Mouse (Mus musculus) brain, embryonic 14.5 days (tissue): ENCODE measurements around the gene Camk2n2. TPM values are rescaled to one million over a fixed set of nuclear protein-coding genes. Genes with fewer than 3 reads are reported as not detected.

Experiments
- DNase-seq: peaks from one replicate; pipeline ENCODE4 v3.0.0-alpha.2; 2011; ENCODE audit warnings: low read depth
- CTCF ChIP-seq: fragments of 200-500 bp; IDR thresholded peaks from 2 replicates; pipeline ENCODE4 v1.5.1; 2012; ENCODE audit warnings: inconsistent platforms, mild to moderate bottlenecking, moderate library complexity, borderline replicate concordance; ENCODE audit not compliant: insufficient read depth, insufficient read length; ENCODE audit errors: extremely low read depth
- POLR2A ChIP-seq: fragments of 200-500 bp; IDR thresholded peaks from 2 replicates; pipeline ENCODE4 v1.6.1; 2012; ENCODE audit warnings: mild to moderate bottlenecking, inconsistent platforms, borderline replicate concordance; ENCODE audit not compliant: poor library complexity, insufficient read depth, insufficient read length, severe bottlenecking; ENCODE audit errors: extremely low read depth
- polyA plus RNA-seq: library from polyadenylated mRNA; depleted of rRNA; stranded (reverse); fragments of >200 nt; gene quantifications from 2 replicates; pipeline ENCODE4 v1.2.3, GENCODE M21; 2012

The Camk2n2 gene
- polyA plus RNA-seq, 1 experiment, result 103 TPM

DNA sequence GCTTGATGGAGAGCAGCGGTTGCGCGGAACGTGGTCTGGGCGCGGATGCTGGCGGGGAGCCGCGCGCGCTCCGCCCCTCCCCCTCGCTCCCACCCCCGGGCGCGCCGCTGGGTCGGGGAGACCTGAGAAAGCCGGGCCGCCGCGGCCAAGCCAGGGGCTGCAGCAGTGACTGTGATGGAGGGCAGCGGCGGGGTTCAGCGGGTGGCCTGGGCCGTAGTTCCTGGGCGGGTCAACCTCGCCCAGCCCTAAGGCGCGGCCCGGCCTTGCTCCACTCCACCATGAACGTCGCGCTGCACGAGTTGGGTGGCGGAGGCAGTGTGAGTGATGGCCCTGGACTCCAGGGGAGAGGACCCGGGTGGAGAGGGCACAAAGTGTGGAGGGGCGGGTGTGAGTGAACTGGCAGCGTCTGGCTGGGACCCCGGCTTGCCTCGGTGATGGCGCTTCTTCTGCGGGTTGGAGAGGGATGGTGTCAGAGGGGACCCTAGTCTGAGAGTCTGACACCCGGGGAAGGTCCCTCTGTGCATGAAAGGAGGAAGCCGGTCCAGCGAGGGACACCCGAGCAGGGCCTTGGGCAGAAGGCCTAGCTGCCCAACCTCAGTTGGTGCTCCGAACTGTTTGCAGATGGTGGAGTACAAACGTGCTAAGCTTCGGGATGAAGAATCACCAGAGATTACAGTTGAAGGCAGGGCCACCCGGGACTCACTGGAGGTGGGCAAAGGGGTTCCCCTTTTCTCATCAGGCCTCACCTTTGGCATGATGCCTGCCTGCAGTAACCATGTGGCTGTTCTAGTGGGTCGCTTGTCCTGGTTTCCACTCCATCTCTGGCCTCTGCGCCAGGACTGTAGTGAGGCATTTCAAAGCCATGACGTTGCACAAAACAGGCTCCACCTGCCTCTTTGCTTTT is 8.9 kb upstream of the Camk2n2 start, which contains the start of gene Ece2:
Gene Ece2, plus strand, starts transcription at position 98 of the 904 bp plus-strand sequence.
- TF ChIP-seq POLR2A (0 out of 2 replicates have a peak, but pooled peaks have one; percentile 21), CTCF (no peak)
- peak; percentile 57 for DNase-seq

DNA sequence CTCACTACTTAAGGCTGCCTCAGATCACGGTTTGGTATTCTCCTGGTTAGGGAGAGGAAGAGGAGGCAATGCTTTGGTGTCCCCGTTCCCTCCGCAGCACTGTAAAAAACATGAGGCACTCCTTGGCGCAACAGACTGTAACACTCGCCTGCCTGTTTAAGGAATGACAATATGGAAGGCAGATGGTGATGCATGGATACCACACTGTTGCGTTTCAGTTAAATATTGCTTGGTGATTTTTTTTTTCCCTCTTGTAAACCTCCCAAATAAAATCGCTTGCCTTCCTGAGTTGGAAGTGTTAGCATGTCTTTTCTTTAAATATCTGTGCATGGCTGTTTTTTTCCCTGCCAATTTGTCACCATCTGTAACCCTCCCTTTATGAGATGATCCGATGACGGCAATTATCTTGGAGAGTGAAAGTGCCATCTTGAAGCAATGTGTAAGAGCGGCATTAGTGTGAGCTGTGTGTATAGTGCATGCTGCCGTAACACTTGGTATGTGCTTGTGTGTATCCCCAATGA is 7.8 kb upstream of the Camk2n2 start:
- peak; percentile 79 for DNase-seq
- TF ChIP-seq CTCF, result no peak
- no peak for TF ChIP-seq POLR2A

DNA sequence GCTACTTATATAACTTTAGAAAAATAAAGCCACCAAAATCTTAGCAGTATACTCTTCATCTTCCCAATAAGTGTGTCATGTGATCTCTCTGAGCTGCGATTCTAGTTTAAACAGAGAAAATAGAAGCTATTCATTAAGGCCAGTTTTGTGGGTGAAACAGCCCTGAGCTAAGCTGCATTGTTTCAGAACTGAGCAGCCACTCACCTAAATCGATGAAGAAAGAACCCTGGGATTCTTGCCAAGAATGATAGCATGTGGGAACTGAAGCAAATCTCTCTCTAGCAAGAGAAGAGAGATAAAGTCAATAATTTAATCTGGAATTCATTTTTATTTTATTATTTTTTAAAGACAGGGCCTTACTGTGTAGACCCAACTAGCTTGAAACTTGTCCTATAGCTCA is 2.1 kb upstream of the Camk2n2 start:
- TF ChIP-seq POLR2A (no peak), CTCF (no peak)
- DNase-seq, result no peak

DNA sequence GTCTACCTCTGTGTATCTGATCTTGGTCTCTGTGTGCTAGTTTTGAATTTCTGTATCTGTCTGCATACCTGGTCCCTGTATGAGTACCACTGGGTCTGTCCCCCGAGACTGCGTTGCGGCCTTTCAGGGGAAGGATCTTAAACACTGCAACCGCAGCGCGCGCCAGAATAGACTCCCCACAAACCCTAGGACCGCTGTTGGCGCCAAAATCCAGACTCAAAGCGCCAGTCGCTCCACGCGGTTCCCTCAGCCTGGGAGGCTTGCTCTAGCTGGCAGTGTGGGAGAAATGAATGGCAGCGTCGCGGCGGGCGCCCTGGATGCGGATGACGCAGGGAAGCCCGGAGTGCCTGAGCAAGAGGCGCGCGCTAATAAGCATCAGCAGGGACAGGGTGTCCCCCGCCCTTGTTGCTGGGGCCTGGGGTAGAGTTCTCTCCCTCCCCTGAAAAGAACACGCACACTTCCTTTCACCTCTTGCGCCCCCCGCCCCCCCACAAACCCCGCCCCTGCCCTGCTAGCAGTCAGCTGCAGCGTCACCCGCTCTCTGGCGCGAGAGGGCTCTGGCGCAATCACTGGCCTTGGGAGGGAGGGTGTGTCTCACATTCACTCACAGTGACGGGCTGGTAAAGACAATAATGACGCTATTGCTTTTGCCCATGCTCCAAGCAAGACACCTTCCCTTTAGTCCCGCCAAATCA is 1.1 kb upstream of the Camk2n2 start:
- DNase-seq, result peak; percentile 87
- TF ChIP-seq POLR2A (no peak), CTCF (no peak)

DNA sequence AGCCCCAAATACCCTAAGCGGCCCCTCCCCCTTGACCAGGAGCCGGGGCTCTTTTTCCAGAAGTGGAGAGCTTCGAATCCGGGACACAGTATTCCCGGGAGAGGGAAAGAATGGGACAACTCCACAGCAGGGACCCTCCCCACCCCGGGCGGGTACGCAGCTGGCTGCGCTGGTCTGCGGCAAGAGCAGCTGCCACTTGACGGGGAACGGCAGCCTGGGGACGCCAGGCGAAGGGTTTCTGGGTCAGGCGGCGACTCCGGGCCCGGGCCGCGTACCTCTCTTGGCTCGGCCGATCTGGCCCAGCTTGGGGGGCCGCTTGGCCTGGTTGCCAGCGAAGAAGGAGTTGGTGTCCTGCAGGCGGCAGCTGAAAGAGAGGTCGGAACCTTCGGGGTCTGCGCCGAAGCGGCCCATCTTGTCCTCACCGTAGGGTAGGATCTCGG is 316 bp downstream of the Camk2n2 start:
- TF ChIP-seq POLR2A, result no peak
- TF ChIP-seq CTCF, result no peak
- DNase-seq, result peak; percentile 62

DNA sequence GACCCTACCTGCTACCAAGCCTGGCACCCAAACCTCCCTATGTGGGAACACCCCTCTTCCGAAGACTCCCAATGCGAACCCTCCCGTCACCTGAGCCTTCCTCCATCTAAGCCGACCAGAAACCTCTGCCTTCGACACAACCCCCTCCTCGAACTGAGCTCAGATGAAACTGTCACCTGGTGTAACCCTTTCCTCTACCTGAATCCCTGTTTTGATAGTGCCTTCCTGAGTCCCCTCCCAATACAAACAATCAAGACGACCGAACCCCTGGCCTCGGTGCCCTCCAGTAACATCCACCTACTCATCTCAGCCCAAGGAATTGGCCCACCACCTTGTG is 720 bp downstream of the Camk2n2 start:
- peak; percentile 49 for DNase-seq
- no peak for TF ChIP-seq CTCF
- no peak for TF ChIP-seq POLR2A

DNA sequence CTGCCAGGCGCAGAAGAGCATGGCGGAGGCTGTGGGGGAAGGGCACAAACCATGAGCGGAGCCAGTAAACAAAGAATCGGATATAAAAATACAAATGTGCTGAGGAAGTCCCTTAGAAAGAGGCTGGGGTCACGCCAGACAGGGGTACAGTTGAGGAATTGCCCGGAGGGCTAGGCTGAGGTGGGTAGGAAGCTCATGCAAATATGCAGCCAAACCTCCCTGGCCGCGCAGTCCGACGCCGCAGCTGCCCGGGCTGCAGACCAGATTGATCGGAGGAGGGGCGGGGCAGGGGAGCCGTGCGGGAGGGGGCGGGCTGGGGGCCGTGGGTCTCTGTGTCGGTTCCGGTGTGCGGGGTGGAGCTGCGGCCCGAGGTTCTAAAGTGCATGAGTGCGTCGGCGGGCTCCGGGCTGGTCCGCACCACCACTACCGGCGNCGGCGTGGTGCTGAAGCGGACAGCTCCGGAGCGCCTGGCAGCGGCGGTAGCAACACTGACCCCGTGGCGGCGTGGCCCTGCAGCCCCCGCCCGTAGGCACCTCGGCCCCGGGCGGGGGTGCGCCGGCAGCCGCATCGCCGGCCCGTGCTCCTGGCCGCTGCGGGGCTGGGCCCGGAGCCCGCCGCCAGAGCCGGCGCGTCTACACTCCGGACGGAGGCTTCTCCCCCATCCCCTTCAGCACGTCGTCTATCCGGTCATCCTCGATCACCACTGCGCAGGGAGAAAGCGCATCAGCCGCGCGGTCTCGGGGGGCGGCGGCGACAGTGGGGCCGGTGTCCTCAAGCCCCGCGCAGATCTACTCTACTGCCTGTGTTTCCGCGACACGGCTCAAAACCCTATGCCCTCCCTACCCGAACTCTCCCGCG is 1.3 kb downstream of the Camk2n2 start:
- DNase-seq, result peak; percentile 57
- TF ChIP-seq POLR2A, result peak; percentile 18; the same call in 1 of the 2 replicates
- TF ChIP-seq CTCF, result no peak

DNA sequence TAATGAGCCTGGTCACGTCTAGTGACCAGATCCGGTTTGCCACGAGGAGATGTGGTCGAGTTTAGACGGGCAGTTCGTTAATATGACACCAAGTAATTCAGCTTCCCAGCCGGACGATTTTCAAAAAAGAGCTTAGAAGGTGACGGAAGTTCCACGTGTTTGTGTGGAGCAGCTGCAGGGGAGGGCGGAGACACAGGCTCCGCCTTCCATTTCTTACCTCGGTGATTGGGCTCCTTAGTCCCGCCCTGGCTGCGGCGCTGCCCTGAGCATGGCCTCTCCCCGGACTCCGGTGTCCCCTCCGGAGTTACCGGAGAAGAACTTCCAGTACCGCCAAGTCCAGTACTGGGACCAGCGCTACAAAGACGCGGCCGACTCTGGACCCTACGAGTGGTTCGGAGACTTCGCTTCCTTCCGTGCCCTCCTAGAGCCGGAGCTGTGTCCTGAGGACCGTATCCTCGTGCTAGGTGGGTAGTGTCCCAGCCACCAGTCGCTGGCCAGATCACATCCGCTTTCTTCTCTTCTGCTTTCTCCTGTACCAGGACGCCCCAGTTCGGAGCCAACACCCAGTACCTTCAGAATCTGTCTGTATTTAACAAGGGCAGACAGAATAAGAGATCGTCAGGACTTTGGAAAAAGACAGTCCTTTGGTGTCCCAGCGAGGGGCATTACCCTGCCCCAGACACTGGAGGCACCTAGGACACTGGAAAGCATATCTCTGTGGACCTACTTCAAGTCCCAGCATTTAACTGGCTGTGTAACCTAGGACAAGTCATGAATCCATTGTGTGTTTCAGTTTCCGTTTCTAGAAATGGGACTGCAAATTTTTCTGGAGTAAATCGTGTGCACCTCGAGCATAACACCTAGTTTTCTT is 9.5 kb downstream of the Camk2n2 start, which contains the start of the genes Eef1akmt4, Gm49333 and Alg3:
Gene Eef1akmt4, plus strand, starts transcription at position 237 of the 871 bp plus-strand sequence.
Gene Gm49333, plus strand, starts transcription at position 254 of the 871 bp plus-strand sequence.
Gene Alg3, minus strand, starts transcription at position 379 of the 871 bp plus-strand sequence.
- peak; percentile 97 for DNase-seq
- TF ChIP-seq CTCF, result no peak
- peak; percentile 24; the same call in 1 of the 2 replicates for TF ChIP-seq POLR2A

DNA sequence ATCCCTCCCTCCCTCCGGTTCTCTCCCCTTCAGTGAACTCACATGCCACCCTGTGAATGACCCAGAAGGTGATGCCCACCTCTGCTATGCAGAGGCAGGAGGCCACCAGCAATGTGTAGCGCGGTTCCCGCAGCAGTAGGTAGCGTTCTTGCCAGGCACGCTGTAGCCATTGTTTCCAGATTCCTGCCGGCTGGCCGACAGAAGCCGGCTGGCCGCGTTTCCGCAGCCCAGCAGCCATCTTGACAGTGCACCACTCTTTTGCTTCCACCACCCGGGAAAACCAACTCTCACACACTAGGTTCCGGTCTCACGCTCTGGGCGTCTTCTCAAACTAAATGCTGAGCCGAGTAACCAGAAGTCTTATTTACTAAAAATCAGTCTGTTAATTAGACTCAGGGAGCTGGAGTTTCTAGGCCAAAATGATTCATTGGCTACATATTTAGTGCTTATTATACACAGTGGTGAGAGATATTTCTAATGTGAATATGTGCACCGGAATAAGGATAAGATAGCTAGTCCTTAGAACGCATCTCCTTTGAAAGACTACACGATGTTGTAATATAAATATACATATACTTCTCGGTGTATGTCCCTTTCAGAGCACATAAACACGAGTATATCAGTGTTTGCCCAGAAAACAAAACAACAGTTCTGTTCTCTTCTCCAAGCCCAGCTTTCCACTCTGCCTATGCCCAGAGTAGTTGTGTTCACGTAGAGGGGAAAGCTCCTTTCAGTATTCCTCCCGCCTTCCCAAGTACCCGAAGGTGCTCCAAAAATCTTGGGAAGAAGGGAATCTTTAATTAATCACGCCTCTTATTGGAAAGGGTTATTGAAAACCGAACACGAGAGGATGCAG is 10.4 kb downstream of the Camk2n2 start:
- TF ChIP-seq CTCF (no peak), POLR2A (peak; percentile 93; the same call in 1 of the 2 replicates)

More for the DNA sequence above, 10.4 kb downstream of the Camk2n2 start:
- DNase-seq, result peak; percentile 95
